Mouse (Mus musculus) liver, embryonic 13.5 days (tissue): Measurements from ENCODE around the gene Snd1. TPM values are rescaled to one million over a fixed set of nuclear protein-coding genes. Genes with fewer than 3 reads are reported as not detected.

Experiments
- ATAC-seq: fragments of 200-750 bp; cut with Nextera tagmentation; 2 replicates; pipeline ENCODE4 v1.8.0; 2017; ENCODE audit warnings: low read depth, mild to moderate bottlenecking, moderate number of reproducible peaks, moderate library complexity
- DNase-seq: peaks from one replicate; pipeline ENCODE4 v3.0.0; 2022
- H3K27ac ChIP-seq: fragments of 300-500 bp; sonication (generic); 2 replicates; pipeline ENCODE4 v1.5.1; 2015; ENCODE audit warnings: moderate library complexity, mild to moderate bottlenecking, inconsistent platforms
- H3K27me3 ChIP-seq: fragments of 300-500 bp; sonication (generic); 2 replicates; pipeline ENCODE4 v1.6.1; 2015; ENCODE audit warnings: mild to moderate bottlenecking, inconsistent platforms
- H3K36me3 ChIP-seq: fragments of 300-500 bp; sonication (generic); 2 replicates; pipeline ENCODE4 v1.6.1; 2015; ENCODE audit warnings: mild to moderate bottlenecking, inconsistent platforms
- H3K4me1 ChIP-seq: fragments of 300-500 bp; sonication (generic); replicated peaks from 2 replicates; pipeline ENCODE4 v1.6.1; 2015; ENCODE audit warnings: inconsistent platforms
- H3K4me2 ChIP-seq: fragments of 300-500 bp; sonication (generic); 2 replicates; pipeline ENCODE4 v1.6.1; 2015; ENCODE audit warnings: inconsistent platforms, mild to moderate bottlenecking, moderate library complexity
- H3K4me3 ChIP-seq: fragments of 300-500 bp; sonication (generic); replicated peaks from 2 replicates; pipeline ENCODE4 v1.5.1; 2015; ENCODE audit warnings: mild to moderate bottlenecking, inconsistent platforms
- H3K9ac ChIP-seq: fragments of 300-500 bp; sonication (generic); 2 replicates; pipeline ENCODE4 v1.6.1; 2015; ENCODE audit warnings: mild to moderate bottlenecking, inconsistent platforms
- H3K9me3 ChIP-seq: fragments of 300-500 bp; sonication (generic); replicated peaks from 2 replicates; pipeline ENCODE4 v1.6.1; 2016; ENCODE audit warnings: inconsistent platforms
- WGBS: fragments of 180-500 bp; shearing (Covaris S2); methylation state at CpG from one replicate; pipeline ENCODE4 v1.1.7; 2015; ENCODE audit not compliant: insufficient replicate concordance; 5-methylcytosine and 5-hydroxymethylcytosine counted together
- polyA plus RNA-seq: library from polyadenylated mRNA; unstranded; fragments of >200 nt; fragmentation: Nextera tagmentation; extraction: Ambion mirVana; gene quantifications from 2 replicates; pipeline ENCODE4 v1.2.1, GENCODE M21; 2015

The Snd1 gene
- polyA plus RNA-seq, 1 experiment from 2014 or later, result 55.2 TPM

- no peak for ATAC-seq
Measured at GRCm38 (mm10) chr6:28783953-28784352, 309.0 kb downstream of the Snd1 start.

GRCm38 (mm10) chr6:28785770-28786169 lies 310.8 kb downstream of the Snd1 start:
- 19% methylated on average over 8 of the region's 8 CpGs for WGBS
- no peaks in the 10 kb centered on the region for H3K36me3 ChIP-seq
- H3K27ac ChIP-seq, result 0 out of 2 replicates have a peak overlapping the region, but pooled peaks have one; percentile 26
- H3K4me3 ChIP-seq, result no peak overlapping the region
- ATAC-seq, result peak; percentile 64
- no peak for DNase-seq
- peaks cover 36% of the 10 kb centered on the region for H3K4me1 ChIP-seq
- H3K9me3 ChIP-seq, result no peaks in the 10 kb centered on the region
- H3K4me2 ChIP-seq, result no peak overlapping the region
- no peak overlapping the region for H3K9ac ChIP-seq
- H3K27me3 ChIP-seq, result no peaks in the 10 kb centered on the region

More at GRCm38 (mm10) chr6:28783953-28784352, 309.0 kb downstream of the Snd1 start:
- H3K9me3 ChIP-seq, result no peaks in the 10 kb centered on the region
- H3K9ac ChIP-seq, result no peak overlapping the region
- H3K4me1 ChIP-seq, result peaks cover 30% of the 10 kb centered on the region
- no peak overlapping the region for H3K4me2 ChIP-seq
- H3K27ac ChIP-seq, result no peak overlapping the region
- WGBS, result 68% methylated on average over 5 of the region's 5 CpGs
- H3K36me3 ChIP-seq, result no peaks in the 10 kb centered on the region
- no peak overlapping the region for H3K4me3 ChIP-seq
- no peak for DNase-seq
- no peaks in the 10 kb centered on the region for H3K27me3 ChIP-seq

GRCm38 (mm10) chr6:28787133-28787532 lies 312.2 kb downstream of the Snd1 start:
- H3K36me3 ChIP-seq, result no peaks in the 10 kb centered on the region
- no peak overlapping the region for H3K9ac ChIP-seq
- no peak overlapping the region for H3K4me2 ChIP-seq
- H3K27me3 ChIP-seq, result no peaks in the 10 kb centered on the region
- H3K4me3 ChIP-seq, result no peak overlapping the region
- H3K9me3 ChIP-seq, result no peaks in the 10 kb centered on the region
- WGBS, result 43% methylated on average over 6 of the region's 6 CpGs
- no peak for DNase-seq
- no peak overlapping the region for H3K27ac ChIP-seq
- H3K4me1 ChIP-seq, result peaks cover 42% of the 10 kb centered on the region
- ATAC-seq, result no peak

- Histone ChIP-seq H3K9ac (no peak overlapping the region), H3K4me3 (no peak overlapping the region), H3K36me3 (peaks cover 4% of the 10 kb centered on the region), H3K4me1 (peaks cover 42% of the 10 kb centered on the region), H3K27ac (no peak overlapping the region), H3K9me3 (no peaks in the 10 kb centered on the region), H3K27me3 (no peaks in the 10 kb centered on the region), H3K4me2 (no peak overlapping the region)
- DNase-seq (no peak), ATAC-seq (no peak)
- 52% methylated on average over 4 of the region's 4 CpGs for WGBS
Measured at GRCm38 (mm10) chr6:28789685-28790084, 314.7 kb downstream of the Snd1 start.

GRCm38 (mm10) chr6:28791183-28791582 lies 316.2 kb downstream of the Snd1 start:
- Histone ChIP-seq H3K4me1 (peaks cover 32% of the 10 kb centered on the region), H3K9me3 (no peaks in the 10 kb centered on the region), H3K4me2 (no peak overlapping the region), H3K27me3 (no peaks in the 10 kb centered on the region), H3K4me3 (no peak overlapping the region), H3K36me3 (peaks cover 9% of the 10 kb centered on the region), H3K9ac (no peak overlapping the region), H3K27ac (no peak overlapping the region)
- ATAC-seq (no peak), DNase-seq (no peak)
- WGBS, result 34% methylated on average over 3 of the region's 3 CpGs

DNA sequence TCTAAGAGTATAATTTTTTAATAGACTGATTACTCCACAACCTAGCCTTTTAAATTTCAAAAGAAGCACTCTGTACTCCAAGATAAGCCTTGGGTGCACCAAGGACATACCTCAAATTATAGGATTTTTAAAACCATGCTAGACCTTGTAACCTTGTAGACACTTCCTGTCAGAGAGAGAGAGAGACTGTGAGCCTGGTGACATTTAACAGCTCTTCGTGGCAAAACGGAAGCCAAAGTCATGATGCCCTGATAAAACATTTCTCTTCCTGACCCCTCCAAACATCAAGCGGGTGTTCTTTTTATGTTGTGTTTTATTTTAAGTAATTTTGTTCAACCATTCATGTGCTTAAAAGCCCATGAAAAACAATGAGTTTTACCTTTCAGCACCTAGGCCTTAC lies 316.9 kb downstream of the Snd1 start:
- ATAC-seq (no peak), DNase-seq (no peak)
- WGBS, result 33% methylated on average over 3 of the region's 3 CpGs
- no peak overlapping the region for H3K4me3 ChIP-seq
- peaks cover 16% of the 10 kb centered on the region for H3K36me3 ChIP-seq
- no peak overlapping the region for H3K4me2 ChIP-seq
- no peaks in the 10 kb centered on the region for H3K27me3 ChIP-seq
- peaks cover 26% of the 10 kb centered on the region for H3K4me1 ChIP-seq
- H3K27ac ChIP-seq, result no peak overlapping the region
- H3K9me3 ChIP-seq, result no peaks in the 10 kb centered on the region
- no peak overlapping the region for H3K9ac ChIP-seq

DNA sequence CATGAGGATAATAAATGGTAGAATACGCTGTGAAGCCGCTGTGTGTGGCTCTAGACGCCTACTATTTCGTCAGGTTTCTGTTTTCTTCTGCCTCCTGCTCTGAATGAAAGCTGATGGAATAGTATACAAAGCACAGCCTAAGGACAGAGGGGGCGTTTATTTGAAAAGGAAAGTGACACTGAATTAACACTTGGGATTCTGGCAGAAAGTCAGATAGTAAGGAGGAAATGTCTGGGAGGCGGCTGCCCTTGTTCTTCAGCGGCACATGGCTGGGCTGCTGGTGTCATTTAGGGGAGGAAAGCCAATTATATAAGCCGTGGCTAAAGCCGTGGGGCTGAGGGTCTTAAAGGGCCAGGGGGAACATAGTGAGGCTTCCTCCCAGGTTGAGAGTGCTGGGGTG lies 320.4 kb downstream of the Snd1 start:
- ATAC-seq (no peak), DNase-seq (no peak)
- 73% methylated on average over 9 of the region's 9 CpGs for whole genome bisulfite sequencing

GRCm38 (mm10) chr6:28795792-28796515 lies 321.0 kb downstream of the Snd1 start:
- peaks cover 4% of the 10 kb centered on the region for H3K4me1 ChIP-seq
- H3K36me3 ChIP-seq, result peaks cover 24% of the 10 kb centered on the region
- H3K27ac ChIP-seq, result no peak overlapping the region
- H3K9me3 ChIP-seq, result no peaks in the 10 kb centered on the region
- no peak overlapping the region for H3K9ac ChIP-seq
- DNase-seq, result no peak
- 83% methylated on average over 16 of the region's 16 CpGs for WGBS
- H3K27me3 ChIP-seq, result no peaks in the 10 kb centered on the region
- no peak overlapping the region for H3K4me3 ChIP-seq
- no peak overlapping the region for H3K4me2 ChIP-seq
- ATAC-seq, result no peak

More for the DNA sequence above, 320.4 kb downstream of the Snd1 start:
- Histone ChIP-seq H3K9ac (no peak overlapping the region), H3K9me3 (no peaks in the 10 kb centered on the region), H3K4me1 (peaks cover 7% of the 10 kb centered on the region), H3K36me3 (peaks cover 24% of the 10 kb centered on the region), H3K27me3 (no peaks in the 10 kb centered on the region), H3K27ac (no peak overlapping the region), H3K4me3 (no peak overlapping the region), H3K4me2 (no peak overlapping the region)

DNA sequence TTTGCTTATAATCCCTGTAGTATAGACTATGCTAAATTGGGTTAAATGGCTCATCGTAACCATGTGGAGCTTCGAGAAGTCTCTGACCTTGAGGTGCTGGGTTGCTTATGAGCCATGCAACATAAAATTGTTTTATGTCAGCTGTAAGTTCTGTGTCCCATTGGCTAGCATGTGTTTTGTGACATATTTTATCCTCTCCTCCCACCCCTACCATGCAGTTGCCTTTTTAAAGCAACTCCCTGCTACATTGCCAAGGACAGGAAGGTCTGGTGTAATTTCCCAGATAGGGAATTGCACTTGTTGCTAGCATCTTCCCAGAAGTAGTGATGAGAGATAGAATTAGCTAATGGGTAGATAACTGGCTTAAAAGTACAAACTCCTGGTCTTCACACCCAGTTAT lies 324.9 kb downstream of the Snd1 start:
- Histone ChIP-seq H3K4me3 (no peak overlapping the region), H3K9ac (no peak overlapping the region), H3K36me3 (peaks cover 27% of the 10 kb centered on the region), H3K4me1 (no peaks in the 10 kb centered on the region), H3K9me3 (no peaks in the 10 kb centered on the region), H3K4me2 (no peak overlapping the region), H3K27ac (no peak overlapping the region), H3K27me3 (no peaks in the 10 kb centered on the region)
- ATAC-seq (no peak), DNase-seq (no peak)
- 89% methylated on average over 2 of the region's 2 CpGs for WGBS

- Histone ChIP-seq H3K9ac (no peak overlapping the region), H3K27ac (no peak overlapping the region), H3K4me2 (no peak overlapping the region), H3K27me3 (no peaks in the 10 kb centered on the region), H3K4me3 (no peak overlapping the region), H3K9me3 (no peaks in the 10 kb centered on the region), H3K4me1 (no peaks in the 10 kb centered on the region), H3K36me3 (peaks cover 25% of the 10 kb centered on the region)
- no peak for ATAC-seq
- no peak for DNase-seq
- 81% methylated on average over 3 of the region's 3 CpGs for WGBS
Measured at GRCm38 (mm10) chr6:28800976-28801375, 326.0 kb downstream of the Snd1 start.

DNA sequence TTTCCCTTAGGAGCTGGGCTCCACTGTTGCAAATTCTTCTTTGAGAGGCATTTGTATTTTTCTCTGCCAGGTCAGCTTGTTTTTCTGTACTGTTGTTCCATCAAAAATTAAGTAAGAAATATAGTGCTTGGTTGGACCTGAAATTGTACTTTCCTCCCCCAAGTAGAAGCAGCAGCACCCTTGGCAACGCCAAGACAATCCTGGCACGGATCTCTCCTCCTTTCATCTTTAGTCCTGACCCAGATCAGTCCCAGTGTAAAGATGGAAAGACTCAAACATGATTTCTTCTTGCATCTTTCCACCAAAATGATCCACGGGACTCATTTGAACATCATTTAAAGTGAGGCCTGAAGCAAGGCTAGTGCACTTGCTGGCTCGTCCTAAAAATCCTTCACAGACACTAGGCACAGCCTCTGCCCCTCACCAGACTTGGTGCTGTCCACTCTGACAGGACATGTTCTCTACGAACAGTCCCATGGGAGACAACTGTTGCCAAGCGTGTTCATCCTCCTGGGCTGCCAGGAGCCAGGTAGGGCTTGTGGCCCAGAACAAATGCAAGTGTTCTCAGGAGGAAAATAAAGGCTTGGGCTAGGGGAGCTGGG lies 328.8 kb downstream of the Snd1 start:
- no peak for DNase-seq
- 72% methylated on average over 6 of the region's 6 CpGs for WGBS
- no peak overlapping the region for H3K4me3 ChIP-seq
- ATAC-seq, result no peak
- peaks cover 9% of the 10 kb centered on the region; the same call in 1 of the 2 replicates for H3K36me3 ChIP-seq
- H3K27me3 ChIP-seq, result no peaks in the 10 kb centered on the region
- no peaks in the 10 kb centered on the region for H3K4me1 ChIP-seq
- H3K9ac ChIP-seq, result no peak overlapping the region
- no peak overlapping the region for H3K4me2 ChIP-seq
- no peak overlapping the region for H3K27ac ChIP-seq
- no peaks in the 10 kb centered on the region for H3K9me3 ChIP-seq

GRCm38 (mm10) chr6:28804751-28805150 lies 329.8 kb downstream of the Snd1 start:
- Histone ChIP-seq H3K36me3 (peaks cover 9% of the 10 kb centered on the region; the same call in 1 of the 2 replicates), H3K27ac (no peak overlapping the region), H3K9ac (no peak overlapping the region), H3K27me3 (no peaks in the 10 kb centered on the region), H3K4me3 (no peak overlapping the region), H3K4me1 (no peaks in the 10 kb centered on the region), H3K4me2 (no peak overlapping the region), H3K9me3 (no peaks in the 10 kb centered on the region)
- no peak for ATAC-seq
- WGBS, result 79% methylated on average over 5 of the region's 5 CpGs
- no peak for DNase-seq
